Mouse (Mus musculus) limb, embryonic 13.5 days (tissue): ENCODE data around the gene Tnnt2. TPM values are rescaled to one million over a fixed set of nuclear protein-coding genes. Genes with fewer than 3 reads are reported as not detected.

Source experiments
- ATAC-seq: fragments of 200-750 bp; cut with Nextera tagmentation; 2 replicates; pipeline ENCODE4 v1.8.0; 2017; ENCODE audit warnings: low read depth, moderate number of reproducible peaks, moderate TSS enrichment; ENCODE audit not compliant: low FRiP score
- H3K27ac ChIP-seq: fragments of 300-500 bp; sonication (generic); 2 replicates; pipeline ENCODE4 v1.5.1; 2015; ENCODE audit warnings: inconsistent platforms, mild to moderate bottlenecking, moderate library complexity
- H3K27me3 ChIP-seq: fragments of 300-500 bp; sonication (generic); 2 replicates; pipeline ENCODE4 v1.6.1; 2015; ENCODE audit warnings: mild to moderate bottlenecking, inconsistent platforms
- H3K36me3 ChIP-seq: fragments of 300-500 bp; sonication (generic); 2 replicates; pipeline ENCODE4 v1.6.1; 2015; ENCODE audit warnings: inconsistent platforms, mild to moderate bottlenecking, moderate library complexity
- H3K4me1 ChIP-seq: fragments of 300-500 bp; sonication (generic); 2 replicates; pipeline ENCODE4 v1.6.1; 2015; ENCODE audit warnings: inconsistent platforms
- H3K4me2 ChIP-seq: fragments of 300-500 bp; sonication (generic); replicated peaks from 2 replicates; pipeline ENCODE4 v1.6.1; 2015; ENCODE audit warnings: inconsistent platforms, mild to moderate bottlenecking, moderate library complexity
- H3K4me3 ChIP-seq: fragments of 300-500 bp; sonication (generic); 2 replicates; pipeline ENCODE4 v1.5.1; 2015; ENCODE audit warnings: moderate library complexity, mild to moderate bottlenecking, inconsistent platforms
- H3K9ac ChIP-seq: fragments of 300-500 bp; sonication (generic); 2 replicates; pipeline ENCODE4 v1.6.1; 2015; ENCODE audit warnings: mild to moderate bottlenecking, inconsistent platforms
- H3K9me3 ChIP-seq: fragments of 300-500 bp; sonication (generic); 2 replicates; pipeline ENCODE4 v1.6.1; 2016; ENCODE audit warnings: inconsistent platforms
- WGBS: fragments of 180-500 bp; shearing (Covaris S2); methylation state at CpG from one replicate; pipeline ENCODE4 v1.1.7; 2015; 5-methylcytosine and 5-hydroxymethylcytosine counted together
- polyA plus RNA-seq: library from polyadenylated mRNA; unstranded; fragments of >200 nt; fragmentation: Nextera tagmentation; extraction: Ambion mirVana; gene quantifications from 2 replicates; pipeline ENCODE4 v1.2.1, GENCODE M21; 2015

The Tnnt2 gene
- polyA plus RNA-seq, 1 experiment from 2014 or later = 84.9 TPM

- H3K9ac ChIP-seq = no peak overlapping the region
- 92% methylated on average over 4 of the region's 4 CpGs for WGBS
- no peaks in the 10 kb centered on the region for H3K4me1 ChIP-seq
- no peak for ATAC-seq
- no peaks in the 10 kb centered on the region for H3K36me3 ChIP-seq
- no peak overlapping the region for H3K4me3 ChIP-seq
- H3K9me3 ChIP-seq = no peaks in the 10 kb centered on the region
- no peaks in the 10 kb centered on the region for H3K27me3 ChIP-seq
- H3K27ac ChIP-seq = no peak overlapping the region
- H3K4me2 ChIP-seq = no peak overlapping the region
These were observed 59.2 kb downstream of the Tnnt2 start for GRCm38 (mm10) chr1:135895367-135895766.

- no peak for ATAC-seq
- Histone ChIP-seq H3K36me3 (no peaks in the 10 kb centered on the region), H3K27ac (no peak overlapping the region), H3K27me3 (0 out of 2 replicates have a peak, but pooled peaks cover 3% of the 10 kb centered on the region), H3K4me3 (no peak overlapping the region), H3K4me2 (no peak overlapping the region), H3K9ac (no peak overlapping the region), H3K9me3 (no peaks in the 10 kb centered on the region), H3K4me1 (no peaks in the 10 kb centered on the region)
- 91% methylated on average over 6 of the region's 6 CpGs for WGBS
These were observed 63.1 kb downstream of the Tnnt2 start for GRCm38 (mm10) chr1:135899295-135899694.

DNA sequence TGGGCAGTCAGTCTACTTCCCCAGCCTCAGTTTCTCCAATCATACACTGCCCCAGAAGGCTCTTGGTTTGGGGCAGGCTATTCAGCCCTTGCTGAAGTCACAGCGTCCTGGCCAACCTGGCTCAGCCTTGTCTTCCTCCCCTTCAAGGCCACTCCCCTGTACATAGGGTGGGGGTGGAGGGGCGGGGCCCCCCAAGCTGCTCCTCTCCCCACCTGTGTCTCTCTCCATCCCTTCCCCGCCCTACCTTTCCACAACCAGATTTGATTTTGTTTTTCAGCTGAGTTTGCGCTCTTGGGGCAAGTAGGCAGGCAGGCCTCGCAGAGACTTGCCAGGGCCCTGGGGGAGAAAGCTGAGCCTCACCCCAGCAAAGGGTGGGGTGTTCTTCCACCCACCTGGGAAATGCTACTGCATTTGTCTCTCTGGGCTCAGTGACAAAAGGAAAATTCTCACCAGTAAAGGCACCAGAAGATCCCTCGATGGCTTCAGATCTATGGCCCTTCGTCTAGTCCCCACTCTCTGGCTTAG is 63.9 kb downstream of the Tnnt2 start:
- no peak for ATAC-seq
- no peak overlapping the region for H3K4me2 ChIP-seq
- no peaks in the 10 kb centered on the region for H3K4me1 ChIP-seq
- no peak overlapping the region for H3K4me3 ChIP-seq
- no peaks in the 10 kb centered on the region for H3K36me3 ChIP-seq
- no peaks in the 10 kb centered on the region for H3K9me3 ChIP-seq
- no peak overlapping the region for H3K9ac ChIP-seq
- WGBS = 56% methylated on average over 7 of the region's 7 CpGs
- H3K27me3 ChIP-seq = 0 out of 2 replicates have a peak, but pooled peaks cover 3% of the 10 kb centered on the region
- H3K27ac ChIP-seq = no peak overlapping the region

Other genes starting within 250 kb of the Tnnt2 start
- gene Nav1, start 229.1 kb upstream of the Tnnt2 start, polyA plus RNA-seq = 12.8 and 15.0 TPM in 2 replicates
- 74.0 and 77.5 TPM in 2 replicates for gene Csrp1, start 116.3 kb upstream of the Tnnt2 start, polyA plus RNA-seq
- gene Phlda3, start 70.2 kb upstream of the Tnnt2 start, polyA plus RNA-seq = 56.6 and 62.8 TPM in 2 replicates
- gene Tnni1, start 56.9 kb upstream of the Tnnt2 start, polyA plus RNA-seq = 241 and 246 TPM in 2 replicates
- gene Lad1, start 17.8 kb upstream of the Tnnt2 start, polyA plus RNA-seq = 7.2 and 8.5 TPM in 2 replicates
- gene Pkp1, start 82.9 kb downstream of the Tnnt2 start, polyA plus RNA-seq = 6.1 and 7.5 TPM in 2 replicates
- gene Igfn1, start 170.0 kb downstream of the Tnnt2 start, polyA plus RNA-seq = 0.09 TPM in 1 of 2 replicates, not detected in the other
- gene Tmem9, start 171.8 kb downstream of the Tnnt2 start, polyA plus RNA-seq = 214 and 215 TPM in 2 replicates
- gene Ascl5, start 214.4 kb downstream of the Tnnt2 start, polyA plus RNA-seq = not detected in 2 replicates
- gene Cacna1s, start 216.4 kb downstream of the Tnnt2 start, polyA plus RNA-seq = 4.2 and 5.0 TPM in 2 replicates